Mouse (Mus musculus): ENCODE data around the gene Loxl4.

The Loxl4 gene
- long read RNA-seq, experiment 1: 0 reads
- long read RNA-seq, experiment 2: 0 reads

- intact Hi-C loops (cut with DNase I): no loop called here
Observed at GRCm38 (mm10) chr19:42612654-42613053, at the start of gene Loxl4. Loxl4 (minus strand) TSS chr19:42612813.

GRCm38 (mm10) chr19:42661430-42662164 lies 49.0 kb upstream of the Loxl4 start:
- intact Hi-C loops (cut with DNase I): loop anchor here (5.0 kb wide), 1 partner anchor 81 kb away; no protein-coding TSS in a partner anchor

GRCm38 (mm10) chr19:42660244-42660565 lies 47.6 kb upstream of the Loxl4 start:
- intact Hi-C loops (cut with DNase I): loop anchor here (5.0 kb wide), 1 partner anchor 82 kb away; no protein-coding TSS in a partner anchor

GRCm38 (mm10) chr19:42659354-42660243 lies 47.0 kb upstream of the Loxl4 start:
- intact Hi-C loops (cut with DNase I): loop anchor here (5.0 to 10.0 kb wide), 3 partner anchors 83 to 225 kb away; partner anchors contain the start of gene Crtac1

GRCm38 (mm10) chr19:42658435-42659135 lies 46.0 kb upstream of the Loxl4 start:
- intact Hi-C loops (cut with DNase I): loop anchor here (5.0 to 10.0 kb wide), 2 partner anchors 121 to 224 kb away; partner anchors contain the start of gene Crtac1

- intact Hi-C loops (cut with DNase I): loop anchor here (2.0 to 10.0 kb wide), 3 partner anchors 69 to 223 kb away; partner anchors contain the start of gene Crtac1
Observed at GRCm38 (mm10) chr19:42657769-42658168, 45.2 kb upstream of the Loxl4 start.

- intact Hi-C loops (cut with DNase I): loop anchor here (2.0 to 10.0 kb wide), 3 partner anchors 69 to 223 kb away; partner anchors contain the start of gene Crtac1
Observed at GRCm38 (mm10) chr19:42657306-42657705, 44.7 kb upstream of the Loxl4 start.

GRCm38 (mm10) chr19:42655006-42655405 lies 42.4 kb upstream of the Loxl4 start:
- intact Hi-C loops (cut with DNase I): loop anchor here (5.0 to 10.0 kb wide), 2 partner anchors 118 to 220 kb away; partner anchors contain the start of gene Crtac1

GRCm38 (mm10) chr19:42653091-42653490 lies 40.5 kb upstream of the Loxl4 start:
- intact Hi-C loops (cut with DNase I): loop anchor here (5.0 to 10.0 kb wide), 2 partner anchors 218 to 336 kb away; partner anchors contain the start of gene Crtac1

GRCm38 (mm10) chr19:42652425-42652824 lies 39.8 kb upstream of the Loxl4 start:
- intact Hi-C loops (cut with DNase I): loop anchor here (5.0 to 10.0 kb wide), 2 partner anchors 218 to 335 kb away; partner anchors contain the start of gene Crtac1

GRCm38 (mm10) chr19:42640211-42640610 lies 27.6 kb upstream of the Loxl4 start:
- intact Hi-C loops (cut with DNase I): no loop called here

- intact Hi-C loops (cut with DNase I): no loop called here
Observed at GRCm38 (mm10) chr19:42639544-42639943, 26.9 kb upstream of the Loxl4 start.

GRCm38 (mm10) chr19:42638604-42639481 lies 26.2 kb upstream of the Loxl4 start:
- intact Hi-C loops (cut with DNase I): no loop called here

- intact Hi-C loops (cut with DNase I): no loop called here
Observed at GRCm38 (mm10) chr19:42636631-42637030, 24.0 kb upstream of the Loxl4 start.

- intact Hi-C loops (cut with DNase I): no loop called here
Observed at GRCm38 (mm10) chr19:42633650-42634049, 21.0 kb upstream of the Loxl4 start.

GRCm38 (mm10) chr19:42632301-42632700 lies 19.7 kb upstream of the Loxl4 start:
- intact Hi-C loops (cut with DNase I): no loop called here

GRCm38 (mm10) chr19:42631541-42631961 lies 18.9 kb upstream of the Loxl4 start:
- intact Hi-C loops (cut with DNase I): no loop called here

- intact Hi-C loops (cut with DNase I): no loop called here
Observed at GRCm38 (mm10) chr19:42628068-42628467, 15.5 kb upstream of the Loxl4 start.

- intact Hi-C loops (cut with DNase I): no loop called here
Observed at GRCm38 (mm10) chr19:42613647-42614225, 1.1 kb upstream of the Loxl4 start.

Measured in adrenal gland (tissue).